Mouse (Mus musculus) neural tube, embryonic 11.5 days (tissue): ENCODE data around the gene Gm5460. TPM values are rescaled to one million over a fixed set of nuclear protein-coding genes. Genes with fewer than 3 reads are reported as not detected.

Experiments
- ATAC-seq: fragments of 200-750 bp; cut with Nextera tagmentation; 2 replicates; pipeline ENCODE4 v1.8.0; 2017; ENCODE audit warnings: moderate number of reproducible peaks, mild to moderate bottlenecking, moderate TSS enrichment, moderate library complexity; ENCODE audit not compliant: insufficient read depth, low FRiP score, low TSS enrichment
- DNase-seq: peaks from one replicate; pipeline ENCODE4 v3.0.0-alpha.2; 2015; ENCODE audit warnings: low spot score
- H3K27ac ChIP-seq: fragments of 300-500 bp; sonication (generic); 2 replicates; pipeline ENCODE4 v1.5.1; 2014; ENCODE audit warnings: low read depth, mild to moderate bottlenecking, low read length
- H3K27me3 ChIP-seq: fragments of 300-500 bp; sonication (generic); 2 replicates; pipeline ENCODE4 v1.6.1; 2014; ENCODE audit warnings: mild to moderate bottlenecking, low read length, mixed read lengths; ENCODE audit not compliant: control insufficient read depth, insufficient read depth
- H3K36me3 ChIP-seq: fragments of 300-500 bp; sonication (generic); 2 replicates; pipeline ENCODE4 v1.6.1; 2014; ENCODE audit warnings: mild to moderate bottlenecking, low read length, moderate library complexity, mixed read lengths; ENCODE audit not compliant: control insufficient read depth, insufficient read depth
- H3K4me1 ChIP-seq: fragments of 300-500 bp; sonication (generic); 2 replicates; pipeline ENCODE4 v1.6.1; 2014; ENCODE audit warnings: low read length, mixed read lengths; ENCODE audit not compliant: control insufficient read depth, insufficient read depth
- H3K4me2 ChIP-seq: fragments of 300-500 bp; sonication (generic); 2 replicates; pipeline ENCODE4 v1.6.1; 2014; ENCODE audit warnings: low read depth, mild to moderate bottlenecking, moderate library complexity
- H3K4me3 ChIP-seq: fragments of 300-500 bp; sonication (generic); 2 replicates; pipeline ENCODE4 v1.5.1; 2014; ENCODE audit warnings: low read depth, low read length
- H3K9ac ChIP-seq: fragments of 300-500 bp; sonication (generic); 2 replicates; pipeline ENCODE4 v1.6.1; 2014; ENCODE audit warnings: mild to moderate bottlenecking, low read length
- H3K9me3 ChIP-seq: fragments of 300-500 bp; sonication (generic); 2 replicates; pipeline ENCODE4 v1.6.1; 2016; ENCODE audit warnings: low read length; ENCODE audit not compliant: control insufficient read depth
- WGBS: fragments of 180-500 bp; shearing (Covaris S2); extraction: QIAGEN DNeasy Blood & Tissue Kit; methylation state at CpG from one replicate; pipeline ENCODE4 v1.1.7; 2014; 5-methylcytosine and 5-hydroxymethylcytosine counted together
- polyA plus RNA-seq: library from polyadenylated mRNA; unstranded; fragments of >200 nt; fragmentation: Nextera tagmentation; extraction: Ambion mirVana; gene quantifications from 2 replicates; pipeline ENCODE4 v1.2.1, GENCODE M21; 2014

Gm5460 gene
- polyA plus RNA-seq, 1 experiment from 2014 or later = not detected

GRCm38 (mm10) chr14:34043341-34043740 is 26.8 kb downstream of the Gm5460 start:
- Histone ChIP-seq H3K36me3 (no peaks in the 10 kb centered on the region), H3K9ac (no peak overlapping the region), H3K27me3 (no peaks in the 10 kb centered on the region), H3K27ac (no peak overlapping the region), H3K9me3 (no peaks in the 10 kb centered on the region), H3K4me2 (no peak overlapping the region), H3K4me3 (no peak overlapping the region), H3K4me1 (no peaks in the 10 kb centered on the region)
- 75% methylated on average over 3 of the region's 3 CpGs for WGBS
- DNase-seq = no peak
- ATAC-seq = no peak

GRCm38 (mm10) chr14:34050101-34050779 is 33.7 kb downstream of the Gm5460 start:
- no peaks in the 10 kb centered on the region for H3K4me1 ChIP-seq
- H3K9ac ChIP-seq = no peak overlapping the region
- no peaks in the 10 kb centered on the region for H3K27me3 ChIP-seq
- H3K36me3 ChIP-seq = no peaks in the 10 kb centered on the region
- no peak for DNase-seq
- H3K4me3 ChIP-seq = no peak overlapping the region
- no peak overlapping the region for H3K27ac ChIP-seq
- 81% methylated on average over 5 of the region's 5 CpGs for WGBS
- no peak overlapping the region for H3K4me2 ChIP-seq
- H3K9me3 ChIP-seq = no peaks in the 10 kb centered on the region
- ATAC-seq = no peak

- Histone ChIP-seq H3K27ac (no peak within 1 kb of the TSS), H3K4me2 (no peak within 1 kb of the TSS), H3K27me3 (no peaks in the 10 kb centered on the region), H3K9ac (no peak within 1 kb of the TSS), H3K4me3 (no peak within 1 kb of the TSS), H3K4me1 (no peaks in the 10 kb centered on the region), H3K36me3 (no peaks in the 10 kb centered on the region), H3K9me3 (no peaks in the 10 kb centered on the region)
- 83% methylated on average over 6 of the region's 6 CpGs for WGBS
- DNase-seq = no peak
- ATAC-seq = no peak
These were observed 36.0 kb downstream of the Gm5460 start, which contains the start of gene Antxrl for GRCm38 (mm10) chr14:34052516-34052915. TSS of gene Antxrl (plus strand) at chr14:34052707.

GRCm38 (mm10) chr14:34071665-34072064 is 55.1 kb downstream of the Gm5460 start:
- ATAC-seq = no peak
- Histone ChIP-seq H3K4me2 (no peak overlapping the region), H3K27ac (no peak overlapping the region), H3K36me3 (no peaks in the 10 kb centered on the region), H3K4me3 (no peak overlapping the region), H3K27me3 (no peaks in the 10 kb centered on the region), H3K9ac (no peak overlapping the region), H3K9me3 (no peaks in the 10 kb centered on the region), H3K4me1 (no peaks in the 10 kb centered on the region)
- 68% methylated on average over 6 of the region's 6 CpGs for WGBS
- no peak for DNase-seq

GRCm38 (mm10) chr14:34075346-34075745 is 58.8 kb downstream of the Gm5460 start:
- Histone ChIP-seq H3K4me2 (no peak overlapping the region), H3K4me1 (no peaks in the 10 kb centered on the region), H3K4me3 (no peak overlapping the region), H3K9ac (no peak overlapping the region), H3K9me3 (no peaks in the 10 kb centered on the region), H3K36me3 (no peaks in the 10 kb centered on the region), H3K27me3 (no peaks in the 10 kb centered on the region), H3K27ac (no peak overlapping the region)
- WGBS = 44% methylated on average over 4 of the region's 4 CpGs
- ATAC-seq (no peak), DNase-seq (no peak)

GRCm38 (mm10) chr14:34077222-34077621 is 60.7 kb downstream of the Gm5460 start:
- no peaks in the 10 kb centered on the region for H3K4me1 ChIP-seq
- H3K9ac ChIP-seq = no peak overlapping the region
- H3K4me2 ChIP-seq = no peak overlapping the region
- no peak overlapping the region for H3K4me3 ChIP-seq
- ATAC-seq (no peak), DNase-seq (no peak)
- H3K27ac ChIP-seq = no peak overlapping the region
- WGBS = 70% methylated on average over 5 of the region's 5 CpGs
- no peaks in the 10 kb centered on the region for H3K36me3 ChIP-seq
- H3K27me3 ChIP-seq = no peaks in the 10 kb centered on the region
- no peaks in the 10 kb centered on the region for H3K9me3 ChIP-seq

- H3K36me3 ChIP-seq = no peaks in the 10 kb centered on the region
- DNase-seq (no peak), ATAC-seq (no peak)
- H3K9ac ChIP-seq = no peak overlapping the region
- no peaks in the 10 kb centered on the region for H3K9me3 ChIP-seq
- H3K4me2 ChIP-seq = no peak overlapping the region
- WGBS = 76% methylated on average over 4 of the region's 4 CpGs
- H3K27ac ChIP-seq = no peak overlapping the region
- H3K4me3 ChIP-seq = no peak overlapping the region
- no peaks in the 10 kb centered on the region for H3K27me3 ChIP-seq
- H3K4me1 ChIP-seq = no peaks in the 10 kb centered on the region
These were observed 61.7 kb downstream of the Gm5460 start for GRCm38 (mm10) chr14:34078293-34078692.

- H3K9ac ChIP-seq = no peak overlapping the region
- no peaks in the 10 kb centered on the region for H3K27me3 ChIP-seq
- H3K27ac ChIP-seq = no peak overlapping the region
- peak; percentile 87 for DNase-seq
- no peaks in the 10 kb centered on the region for H3K4me1 ChIP-seq
- WGBS = 8% methylated on average over 11 of the region's 11 CpGs
- H3K36me3 ChIP-seq = no peaks in the 10 kb centered on the region
- H3K4me3 ChIP-seq = no peak overlapping the region
- no peak overlapping the region for H3K4me2 ChIP-seq
- peak; percentile 76 for ATAC-seq
- no peaks in the 10 kb centered on the region for H3K9me3 ChIP-seq
These were observed 63.9 kb downstream of the Gm5460 start for GRCm38 (mm10) chr14:34080321-34080997.

GRCm38 (mm10) chr14:34085731-34086130 is 69.2 kb downstream of the Gm5460 start, which contains the start of gene Anxa8:
TSS of gene Anxa8 (plus strand) at chr14:34085981.
- no peak within 1 kb of the TSS for H3K27ac ChIP-seq
- H3K4me1 ChIP-seq = no peaks in the 10 kb centered on the region
- H3K9ac ChIP-seq = no peak within 1 kb of the TSS
- ATAC-seq = no peak
- no peaks in the 10 kb centered on the region for H3K9me3 ChIP-seq
- WGBS = 85% methylated on average over 4 of the region's 4 CpGs
- H3K36me3 ChIP-seq = no peaks in the 10 kb centered on the region
- no peak within 1 kb of the TSS for H3K4me2 ChIP-seq
- no peaks in the 10 kb centered on the region for H3K27me3 ChIP-seq
- no peak within 1 kb of the TSS for H3K4me3 ChIP-seq
- DNase-seq = no peak
